Mouse (Mus musculus): ENCODE data around the gene Fgf23. TPM values are rescaled to one million over a fixed set of nuclear protein-coding genes. Genes with fewer than 3 reads are reported as not detected.

Gene Fgf23
- polyA plus RNA-seq, 1 experiment: not detected

GRCm38 (mm10) chr6:127129659-127130058, 57.0 kb downstream of the Fgf23 start:
- TF ChIP-seq POLR2A (IDR thresholded peaks at IDR 0.05; ENCODE audit: borderline replicate concordance, control insufficient read depth, low read depth, low read length) (no peak), CTCF (IDR thresholded peaks at IDR 0.05; ENCODE audit: control insufficient read depth, insufficient read depth, low read length) (no peak)
- Histone ChIP-seq H3K4me1 (ENCODE audit: control insufficient read depth, insufficient read depth, low read length) (no peaks in the 10 kb centered on the region; the same call in 1 of the 2 replicates), H3K27ac (ENCODE audit: control insufficient read depth, insufficient read depth, low read depth, low read length, poor library complexity) (no peak overlapping the region), H3K4me3 (replicated peaks; ENCODE audit: control insufficient read depth, low read depth, low read length) (no peak overlapping the region)
- 56% methylated on average over 14 of the region's 14 CpGs for WGBS

GRCm38 (mm10) chr6:127130377-127130776, 57.7 kb downstream of the Fgf23 start:
- 92% methylated on average over 13 of the region's 13 CpGs for WGBS
- TF ChIP-seq POLR2A (IDR thresholded peaks at IDR 0.05; ENCODE audit: borderline replicate concordance, control insufficient read depth, low read depth, low read length) (no peak), CTCF (IDR thresholded peaks at IDR 0.05; ENCODE audit: control insufficient read depth, insufficient read depth, low read length) (no peak)

More at GRCm38 (mm10) chr6:127130377-127130776, 57.7 kb downstream of the Fgf23 start:
- Histone ChIP-seq H3K4me1 (ENCODE audit: control insufficient read depth, insufficient read depth, low read length) (no peaks in the 10 kb centered on the region; the same call in 1 of the 2 replicates), H3K4me3 (replicated peaks; ENCODE audit: control insufficient read depth, low read depth, low read length) (no peak overlapping the region), H3K27ac (ENCODE audit: control insufficient read depth, insufficient read depth, low read depth, low read length, poor library complexity) (no peak overlapping the region)

Other genes with a start within 250 kb of the Fgf23 start
- 26.1 and 39.4 TPM in 2 replicates for gene Ndufa9, start 223.8 kb upstream of the Fgf23 start, polyA plus RNA-seq (2011; ENCODE audit: insufficient read depth, insufficient read length, low replicate concordance, missing spikeins)
- gene Akap3, start 219.8 kb upstream of the Fgf23 start, polyA plus RNA-seq (2011; ENCODE audit: insufficient read depth, insufficient read length, low replicate concordance, missing spikeins): not detected in 2 replicates
- gene Dyrk4, start 151.1 kb upstream of the Fgf23 start, polyA plus RNA-seq (2011; ENCODE audit: insufficient read depth, insufficient read length, low replicate concordance, missing spikeins): not detected in 2 replicates
- 36.3 and 52.6 TPM in 2 replicates for gene Rad51ap1, start 133.3 kb upstream of the Fgf23 start, polyA plus RNA-seq (2011; ENCODE audit: insufficient read depth, insufficient read length, low replicate concordance, missing spikeins)
- gene D6Wsu163e, start 132.9 kb upstream of the Fgf23 start, polyA plus RNA-seq (2011; ENCODE audit: insufficient read depth, insufficient read length, low replicate concordance, missing spikeins): 8.2 and 17.9 TPM in 2 replicates
- gene Fgf6, start 57.3 kb upstream of the Fgf23 start, polyA plus RNA-seq (2011; ENCODE audit: insufficient read depth, insufficient read length, low replicate concordance, missing spikeins): not detected in 2 replicates
- gene Tigar, start 36.7 kb downstream of the Fgf23 start, polyA plus RNA-seq (2011; ENCODE audit: insufficient read depth, insufficient read length, low replicate concordance, missing spikeins): 0.43 and 6.6 TPM in 2 replicates
- gene Ccnd2, start 79.3 kb downstream of the Fgf23 start, polyA plus RNA-seq (2011; ENCODE audit: insufficient read depth, insufficient read length, low replicate concordance, missing spikeins): 20.3 and 80.6 TPM in 2 replicates